Mouse (Mus musculus) lung, adult 18-20 months (tissue): ENCODE measurements around the gene Nacc2.

Experiments used
- DNase-seq, 2 experiments: peaks; one replicate each; pipeline ENCODE4 v3.0.0; 2022; ENCODE audit warnings: mixed read lengths in 2 of 2

Gene Nacc2

GRCm38 (mm10) chr2:26139034-26139544, 16.1 kb upstream of the Nacc2 start:
- no peak for DNase-seq

- DNase-seq, result no peak
These were observed 15.4 kb upstream of the Nacc2 start for GRCm38 (mm10) chr2:26138252-26139033.

- no peak for DNase-seq
These were observed 11.6 kb upstream of the Nacc2 start for GRCm38 (mm10) chr2:26134591-26134990.

- peak; percentile 79 to 85 for DNase-seq
These were observed 9.9 kb upstream of the Nacc2 start for GRCm38 (mm10) chr2:26132628-26133551.

GRCm38 (mm10) chr2:26131327-26131726, 8.3 kb upstream of the Nacc2 start:
- no peak for DNase-seq

GRCm38 (mm10) chr2:26129962-26130361, 6.9 kb upstream of the Nacc2 start:
- DNase-seq, result no peak

GRCm38 (mm10) chr2:26129346-26129745, 6.3 kb upstream of the Nacc2 start:
- no peak for DNase-seq

GRCm38 (mm10) chr2:26122171-26123078, 595 bp downstream of the Nacc2 start:
- DNase-seq, result peak; percentile 71 to 80

GRCm38 (mm10) chr2:26121541-26122083, 1.4 kb downstream of the Nacc2 start:
- no peak for DNase-seq

GRCm38 (mm10) chr2:26119626-26120025, 3.4 kb downstream of the Nacc2 start:
- DNase-seq, result no peak

- no peak for DNase-seq
These were observed 3.8 kb downstream of the Nacc2 start for GRCm38 (mm10) chr2:26119310-26119592.

- peak in 1 of 2 experiments; percentile 25 for DNase-seq
These were observed 4.3 kb downstream of the Nacc2 start for GRCm38 (mm10) chr2:26118584-26119309.

- DNase-seq, result no peak
These were observed 5.4 kb downstream of the Nacc2 start for GRCm38 (mm10) chr2:26117580-26117979.

GRCm38 (mm10) chr2:26116550-26116949, 6.5 kb downstream of the Nacc2 start:
- no peak for DNase-seq

- DNase-seq, result no peak
These were observed 7.8 kb downstream of the Nacc2 start for GRCm38 (mm10) chr2:26115215-26115614.

GRCm38 (mm10) chr2:26108237-26108636, 14.8 kb downstream of the Nacc2 start:
- no peak for DNase-seq

GRCm38 (mm10) chr2:26107011-26107410, 16.0 kb downstream of the Nacc2 start:
- no peak for DNase-seq

- DNase-seq, result no peak
These were observed 16.8 kb downstream of the Nacc2 start for GRCm38 (mm10) chr2:26106233-26106632.

GRCm38 (mm10) chr2:26100296-26100695, 22.7 kb downstream of the Nacc2 start:
- no peak for DNase-seq

GRCm38 (mm10) chr2:26099851-26100250, 23.2 kb downstream of the Nacc2 start:
- no peak for DNase-seq

GRCm38 (mm10) chr2:26099260-26099659, 23.8 kb downstream of the Nacc2 start:
- no peak for DNase-seq

- DNase-seq, result no peak
These were observed 29.1 kb downstream of the Nacc2 start for GRCm38 (mm10) chr2:26093897-26094296.
